Mouse (Mus musculus): Measurements from ENCODE around the gene Grwd1. TPM values are rescaled to one million over a fixed set of nuclear protein-coding genes. Genes with fewer than 3 reads are reported as not detected.

Grwd1 gene
- polyA plus RNA-seq, 1 experiment from 2014 or later, result 76.5 TPM

DNA sequence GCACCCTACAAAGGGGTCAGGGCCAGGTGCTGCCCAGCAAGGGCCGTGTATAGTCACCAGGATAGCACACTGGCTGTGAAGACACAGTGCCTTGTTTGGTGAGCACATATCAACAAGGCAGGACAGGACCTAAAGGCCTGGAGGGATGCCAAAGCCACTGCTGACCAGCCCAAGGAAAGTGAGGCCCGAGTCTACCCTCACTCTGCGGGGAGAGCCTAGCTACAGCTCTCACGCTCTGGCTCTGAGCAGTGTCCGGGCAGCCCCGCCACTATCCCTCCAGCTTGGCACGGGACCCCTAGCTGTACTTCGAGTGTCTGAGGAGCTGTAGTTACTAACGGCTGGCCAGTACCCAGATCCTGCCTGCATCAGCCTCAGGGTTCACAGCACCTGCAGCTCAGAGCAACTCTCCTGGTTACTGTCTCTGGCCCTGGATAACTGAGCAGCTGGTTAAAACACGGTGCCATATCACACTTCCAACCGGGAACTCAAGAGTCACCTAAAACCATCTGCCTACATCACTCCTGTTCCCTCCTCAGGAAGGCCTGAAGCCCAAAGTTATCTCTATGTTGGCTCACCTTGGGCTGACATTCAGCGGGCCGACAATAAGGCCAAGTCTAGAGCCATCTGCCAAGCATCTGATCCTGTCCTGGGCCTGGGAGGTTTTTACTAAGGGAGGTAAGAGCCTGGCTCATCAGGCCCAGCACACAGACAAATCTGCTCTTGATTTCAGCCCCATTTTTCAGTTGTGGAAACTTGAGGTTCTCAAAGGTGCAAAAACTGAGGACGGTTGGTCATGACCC, 21.3 kb downstream of the Grwd1 start:
- Histone ChIP-seq H3K4me2 (ENCODE audit: low read depth) (no peak overlapping the region), H3K9ac (ENCODE audit: low read length) (no peak overlapping the region), H3K27me3 (ENCODE audit: control insufficient read depth, insufficient read depth, low read length) (no peaks in the 10 kb centered on the region), H3K9me3 (ENCODE audit: control insufficient read depth, low read length) (no peaks in the 10 kb centered on the region), H3K4me1 (ENCODE audit: control insufficient read depth, insufficient read depth, low read length) (peaks cover 6% of the 10 kb centered on the region), H3K27ac (ENCODE audit: low read depth, low read length) (no peak overlapping the region), H3K4me3 (ENCODE audit: low read depth, low read length) (no peak overlapping the region), H3K36me3 (ENCODE audit: control insufficient read depth, insufficient read depth, low read length) (peaks cover 43% of the 10 kb centered on the region)
- WGBS, result 92% methylated on average over 14 of the region's 14 CpGs
- DNase-seq (ENCODE audit: low spot score) (no peak), ATAC-seq (ENCODE audit: insufficient read depth, low FRiP score, low TSS enrichment) (no peak)

DNA sequence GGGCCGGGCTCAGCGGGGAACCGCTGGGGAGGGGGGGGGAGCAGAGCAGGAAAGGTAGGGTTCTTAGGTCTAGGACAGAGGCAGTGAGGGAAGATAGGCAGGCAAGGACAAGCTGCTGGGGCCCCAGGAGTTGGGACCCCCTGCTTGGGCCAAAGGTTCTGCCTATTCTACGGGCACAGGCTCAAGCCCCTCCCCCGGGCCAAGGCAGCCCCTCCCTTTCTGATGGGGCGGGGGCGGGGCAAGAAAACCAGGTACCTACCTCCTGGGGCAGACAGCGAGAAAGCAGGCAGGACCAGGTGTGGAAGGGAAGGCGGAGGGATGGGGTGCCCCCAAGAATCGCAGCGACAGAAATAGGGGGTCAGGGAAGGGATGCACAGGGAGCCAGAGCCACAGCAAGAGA, 22.3 kb downstream of the Grwd1 start:
- 53% methylated on average over 10 of the region's 11 CpGs for WGBS
- DNase-seq (ENCODE audit: low spot score), result no peak
- peaks cover 43% of the 10 kb centered on the region for H3K36me3 ChIP-seq (ENCODE audit: control insufficient read depth, insufficient read depth, low read length)

DNA sequence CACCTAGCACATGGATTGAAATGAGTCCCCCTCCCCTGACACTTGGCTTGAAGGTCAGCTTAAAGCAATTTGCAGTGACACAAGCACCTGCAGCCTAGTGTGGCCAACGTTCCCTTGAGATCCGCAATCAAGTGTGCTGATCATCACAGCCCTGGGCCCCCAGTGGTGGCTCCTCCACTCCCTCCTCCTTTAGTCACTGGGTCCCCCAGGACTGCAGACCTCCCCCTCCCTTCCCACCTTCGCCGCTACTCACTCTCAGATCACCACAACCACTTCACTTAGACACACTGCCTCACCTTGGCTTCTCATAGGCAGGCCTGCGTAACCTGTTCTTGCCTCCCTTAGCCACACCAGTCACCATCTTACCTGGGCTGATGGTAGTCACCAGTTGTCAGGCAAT, 24.8 kb downstream of the Grwd1 start:
- no peak for ATAC-seq (ENCODE audit: insufficient read depth, low FRiP score, low TSS enrichment)
- Histone ChIP-seq H3K36me3 (ENCODE audit: control insufficient read depth, insufficient read depth, low read length) (peaks cover 31% of the 10 kb centered on the region), H3K4me3 (ENCODE audit: low read depth, low read length) (no peak overlapping the region), H3K4me2 (ENCODE audit: low read depth) (no peak overlapping the region), H3K9me3 (ENCODE audit: control insufficient read depth, low read length) (no peaks in the 10 kb centered on the region), H3K27ac (ENCODE audit: low read depth, low read length) (0 out of 2 replicates have a peak overlapping the region, but pooled peaks have one; percentile 39), H3K4me1 (ENCODE audit: control insufficient read depth, insufficient read depth, low read length) (0 out of 2 replicates have a peak, but pooled peaks cover under 1% of the 10 kb centered on the region), H3K9ac (ENCODE audit: low read length) (no peak overlapping the region; the same call in none of the 2 replicates), H3K27me3 (ENCODE audit: control insufficient read depth, insufficient read depth, low read length) (no peaks in the 10 kb centered on the region)
- WGBS, result 62% methylated on average over 5 of the region's 5 CpGs
- DNase-seq (ENCODE audit: low spot score), result no peak

More for the DNA sequence above, 22.3 kb downstream of the Grwd1 start:
- H3K27me3 ChIP-seq (ENCODE audit: control insufficient read depth, insufficient read depth, low read length), result no peaks in the 10 kb centered on the region
- no peak for ATAC-seq (ENCODE audit: insufficient read depth, low FRiP score, low TSS enrichment)
- peaks cover 6% of the 10 kb centered on the region for H3K4me1 ChIP-seq (ENCODE audit: control insufficient read depth, insufficient read depth, low read length)
- H3K4me2 ChIP-seq (ENCODE audit: low read depth), result no peak overlapping the region
- H3K4me3 ChIP-seq (ENCODE audit: low read depth, low read length), result no peak overlapping the region
- no peak overlapping the region for H3K27ac ChIP-seq (ENCODE audit: low read depth, low read length)
- no peaks in the 10 kb centered on the region for H3K9me3 ChIP-seq (ENCODE audit: control insufficient read depth, low read length)
- no peak overlapping the region for H3K9ac ChIP-seq (ENCODE audit: low read length)

DNA sequence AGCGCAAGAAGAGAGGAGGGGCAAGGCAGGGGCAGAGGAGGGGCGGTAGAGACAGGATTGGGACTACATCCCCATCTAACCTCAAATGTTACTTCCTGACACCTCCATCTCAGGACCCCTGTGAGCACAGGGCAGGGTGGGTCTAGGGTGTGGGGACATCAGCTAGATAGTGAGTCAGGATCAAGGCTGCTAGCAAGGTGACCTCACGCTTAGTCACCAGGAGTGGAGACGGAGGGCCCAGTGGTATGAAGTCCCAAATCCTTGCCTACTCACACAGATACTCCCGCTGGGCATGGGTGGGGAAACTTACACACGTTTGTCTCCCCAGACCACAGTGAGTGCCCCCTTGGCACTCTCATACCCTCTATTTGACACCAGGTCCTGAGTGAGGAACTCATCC, 28.2 kb downstream of the Grwd1 start:
- no peak overlapping the region for H3K4me3 ChIP-seq (ENCODE audit: low read depth, low read length)
- 91% methylated on average over 6 of the region's 6 CpGs for WGBS
- peaks cover 17% of the 10 kb centered on the region for H3K27me3 ChIP-seq (ENCODE audit: control insufficient read depth, insufficient read depth, low read length)
- H3K9ac ChIP-seq (ENCODE audit: low read length), result no peak overlapping the region
- H3K27ac ChIP-seq (ENCODE audit: low read depth, low read length), result no peak overlapping the region
- H3K4me1 ChIP-seq (ENCODE audit: control insufficient read depth, insufficient read depth, low read length), result peaks cover 12% of the 10 kb centered on the region
- H3K9me3 ChIP-seq (ENCODE audit: control insufficient read depth, low read length), result no peaks in the 10 kb centered on the region
- H3K4me2 ChIP-seq (ENCODE audit: low read depth), result no peak overlapping the region
- peaks cover 7% of the 10 kb centered on the region for H3K36me3 ChIP-seq (ENCODE audit: control insufficient read depth, insufficient read depth, low read length)
- ATAC-seq (ENCODE audit: insufficient read depth, low FRiP score, low TSS enrichment), result no peak
- DNase-seq (ENCODE audit: low spot score), result no peak

- H3K9ac ChIP-seq (ENCODE audit: low read length), result no peak overlapping the region
- peak; percentile 92 for DNase-seq (ENCODE audit: low spot score)
- no peak overlapping the region for H3K4me2 ChIP-seq (ENCODE audit: low read depth)
- ATAC-seq (ENCODE audit: insufficient read depth, low FRiP score, low TSS enrichment), result no peak
- no peaks in the 10 kb centered on the region for H3K9me3 ChIP-seq (ENCODE audit: control insufficient read depth, low read length)
- H3K4me3 ChIP-seq (ENCODE audit: low read depth, low read length), result no peak overlapping the region
- no peak overlapping the region for H3K27ac ChIP-seq (ENCODE audit: low read depth, low read length)
- peaks cover 15% of the 10 kb centered on the region for H3K4me1 ChIP-seq (ENCODE audit: control insufficient read depth, insufficient read depth, low read length)
- WGBS, result 4% methylated on average over 12 of the region's 12 CpGs
- H3K27me3 ChIP-seq (ENCODE audit: control insufficient read depth, insufficient read depth, low read length), result peaks cover 25% of the 10 kb centered on the region
- 0 out of 2 replicates have a peak, but pooled peaks cover 2% of the 10 kb centered on the region for H3K36me3 ChIP-seq (ENCODE audit: control insufficient read depth, insufficient read depth, low read length)
These were observed 29.4 kb downstream of the Grwd1 start for GRCm38 (mm10) chr7:45801348-45801747.

GRCm38 (mm10) chr7:45800546-45801204, 30.1 kb downstream of the Grwd1 start:
- Histone ChIP-seq H3K9me3 (ENCODE audit: control insufficient read depth, low read length) (no peaks in the 10 kb centered on the region), H3K4me2 (ENCODE audit: low read depth) (0 out of 2 replicates have a peak overlapping the region, but pooled peaks have one; percentile 7), H3K27ac (ENCODE audit: low read depth, low read length) (no peak overlapping the region), H3K9ac (ENCODE audit: low read length) (no peak overlapping the region), H3K4me1 (ENCODE audit: control insufficient read depth, insufficient read depth, low read length) (peaks cover 15% of the 10 kb centered on the region), H3K27me3 (ENCODE audit: control insufficient read depth, insufficient read depth, low read length) (peaks cover 25% of the 10 kb centered on the region), H3K36me3 (ENCODE audit: control insufficient read depth, insufficient read depth, low read length) (0 out of 2 replicates have a peak, but pooled peaks cover 2% of the 10 kb centered on the region), H3K4me3 (ENCODE audit: low read depth, low read length) (no peak overlapping the region)
- 16% methylated on average over 18 of the region's 25 CpGs for WGBS
- peak; percentile 53 for DNase-seq (ENCODE audit: low spot score)
- ATAC-seq (ENCODE audit: insufficient read depth, low FRiP score, low TSS enrichment), result 0 out of 2 replicates have a peak, but pooled peaks have one; percentile 25

- 31% methylated on average over 7 of the region's 7 CpGs for WGBS
- Histone ChIP-seq H3K27ac (ENCODE audit: low read depth, low read length) (no peak overlapping the region), H3K9me3 (ENCODE audit: control insufficient read depth, low read length) (no peaks in the 10 kb centered on the region), H3K9ac (ENCODE audit: low read length) (no peak overlapping the region), H3K36me3 (ENCODE audit: control insufficient read depth, insufficient read depth, low read length) (peaks cover 4% of the 10 kb centered on the region; the same call in 1 of the 2 replicates), H3K4me1 (ENCODE audit: control insufficient read depth, insufficient read depth, low read length) (peaks cover 15% of the 10 kb centered on the region), H3K4me3 (ENCODE audit: low read depth, low read length) (no peak overlapping the region), H3K27me3 (ENCODE audit: control insufficient read depth, insufficient read depth, low read length) (peaks cover 25% of the 10 kb centered on the region), H3K4me2 (ENCODE audit: low read depth) (no peak overlapping the region)
- ATAC-seq (ENCODE audit: insufficient read depth, low FRiP score, low TSS enrichment), result no peak
- no peak for DNase-seq (ENCODE audit: low spot score)
These were observed 30.7 kb downstream of the Grwd1 start for GRCm38 (mm10) chr7:45800001-45800400.

- Histone ChIP-seq H3K4me1 (ENCODE audit: control insufficient read depth, insufficient read depth, low read length) (peaks cover 15% of the 10 kb centered on the region), H3K4me2 (ENCODE audit: low read depth) (no peak overlapping the region; the same call in 1 of the 2 replicates), H3K27me3 (ENCODE audit: control insufficient read depth, insufficient read depth, low read length) (peaks cover 25% of the 10 kb centered on the region), H3K9me3 (ENCODE audit: control insufficient read depth, low read length) (no peaks in the 10 kb centered on the region), H3K27ac (ENCODE audit: low read depth, low read length) (no peak overlapping the region), H3K4me3 (ENCODE audit: low read depth, low read length) (no peak overlapping the region; the same call in 1 of the 2 replicates), H3K9ac (ENCODE audit: low read length) (no peak overlapping the region), H3K36me3 (ENCODE audit: control insufficient read depth, insufficient read depth, low read length) (peaks cover 9% of the 10 kb centered on the region; the same call in 1 of the 2 replicates)
- no peak for ATAC-seq (ENCODE audit: insufficient read depth, low FRiP score, low TSS enrichment)
- 52% methylated on average over 7 of the region's 7 CpGs for WGBS
- DNase-seq (ENCODE audit: low spot score), result no peak
These were observed 31.8 kb downstream of the Grwd1 start for GRCm38 (mm10) chr7:45798931-45799330.
